Mouse (Mus musculus): ENCODE results near the gene Grik4. TPM values are rescaled to one million over a fixed set of nuclear protein-coding genes. Genes with fewer than 3 reads are reported as not detected.

The Grik4 gene
- total and polyA plus RNA-seq, 3 experiments = not detected

DNA sequence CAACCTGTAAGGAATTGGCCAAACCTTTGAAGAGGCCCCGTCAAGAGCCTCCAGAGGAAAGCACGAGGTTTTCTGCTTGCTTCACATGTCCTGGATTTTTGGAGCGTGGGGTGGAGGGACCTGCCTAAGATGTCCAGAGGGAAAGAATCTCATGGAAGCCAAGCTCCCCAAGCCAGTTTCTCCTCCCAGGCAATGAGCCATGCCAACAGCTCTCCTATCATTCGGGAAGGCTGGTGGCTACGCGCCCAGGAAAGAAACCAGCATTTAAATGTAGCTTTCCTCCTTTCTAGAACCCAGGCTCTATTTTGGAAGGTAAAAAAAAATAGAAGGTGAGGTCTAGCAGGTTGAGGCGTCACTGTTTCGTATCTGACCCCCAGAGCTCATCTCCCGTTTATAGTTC, 222.6 kb downstream of the Grik4 start:
- H3K4me3 ChIP-seq (replicated peaks in 1 of 3; ENCODE audit: low read depth in 2 of 3, low read length in 2 of 3, poor library complexity in 1 of 3) = no peak overlapping the region
- dilution Hi-C loops (cut with MboI; ENCODE audit: extremely low pct_ligation_motif_present, extremely low pct_unique_long_range_greater_than_20kb, low sequenced_read_pairs) = no loop called here
- in situ Hi-C loops (cut with MboI; ENCODE audit: low pct_ligation_motif_present, low pct_unique_long_range_greater_than_20kb, low sequenced_read_pairs) = no loop called here
- no peak for TF ChIP-seq JUN (IDR thresholded peaks at IDR 0.05; ENCODE audit: insufficient read depth, low read depth, low read length)
- no peak for TF ChIP-seq MAFK (IDR thresholded peaks at IDR 0.05; ENCODE audit: insufficient replicate concordance, low read length)
- TF ChIP-seq RAD21 (IDR thresholded peaks at IDR 0.05; ENCODE audit: low read depth, low read length) = no peak
- H3K36me3 ChIP-seq (replicated peaks in 1 of 2; ENCODE audit: control insufficient read depth in 1 of 2, insufficient read depth in 1 of 2, low read length in 1 of 2) = no peaks in the 10 kb centered on the region
- H3K79me2 ChIP-seq (replicated peaks; ENCODE audit: control insufficient read depth, extremely low read depth, insufficient read depth, poor library complexity, severe bottlenecking) = no peaks in the 10 kb centered on the region
- H3K27ac ChIP-seq (ENCODE audit: insufficient read depth, low read depth) = no peak overlapping the region
- no peak overlapping the region for H3K9ac ChIP-seq (ENCODE audit: insufficient read depth, low read depth)
- peaks cover 3 to 7% of the 10 kb centered on the region in 2 experiments; a peak in 2 of 4 replicates for H3K4me1 ChIP-seq (ENCODE audit: control insufficient read depth in 1 of 2, insufficient read depth in 2 of 2)
- peaks cover 88% of the 10 kb centered on the region for H3K27me3 ChIP-seq (replicated peaks)
- no peak overlapping the region for H3K4me2 ChIP-seq (ENCODE audit: insufficient read depth, low read depth, poor library complexity, severe bottlenecking)
- DNase-seq (ENCODE audit: extremely low read depth) = no peak
- H3K9me3 ChIP-seq (replicated peaks; ENCODE audit: low read length) = no peaks in the 10 kb centered on the region

GRCm38 (mm10) chr9:42721146-42721545, 223.1 kb downstream of the Grik4 start:
- dilution Hi-C loops (cut with MboI; ENCODE audit: extremely low pct_ligation_motif_present, extremely low pct_unique_long_range_greater_than_20kb, low sequenced_read_pairs) = no loop called here
- Histone ChIP-seq H3K36me3 (replicated peaks in 1 of 2; ENCODE audit: control insufficient read depth in 1 of 2, insufficient read depth in 1 of 2, low read length in 1 of 2) (no peaks in the 10 kb centered on the region), H3K9ac (ENCODE audit: insufficient read depth, low read depth) (no peak overlapping the region), H3K4me3 (replicated peaks in 1 of 3; ENCODE audit: low read depth in 2 of 3, low read length in 2 of 3, poor library complexity in 1 of 3) (no peak overlapping the region), H3K9me3 (replicated peaks; ENCODE audit: low read length) (no peaks in the 10 kb centered on the region), H3K27ac (ENCODE audit: insufficient read depth, low read depth) (no peak overlapping the region), H3K79me2 (replicated peaks; ENCODE audit: control insufficient read depth, extremely low read depth, insufficient read depth, poor library complexity, severe bottlenecking) (no peaks in the 10 kb centered on the region), H3K4me1 (ENCODE audit: control insufficient read depth in 1 of 2, insufficient read depth in 2 of 2) (peaks cover 3 to 7% of the 10 kb centered on the region in 2 experiments; a peak in 2 of 4 replicates), H3K4me2 (ENCODE audit: insufficient read depth, low read depth, poor library complexity, severe bottlenecking) (no peak overlapping the region), H3K27me3 (replicated peaks) (peaks cover 88% of the 10 kb centered on the region)
- TF ChIP-seq POLR2AphosphoS2 (IDR thresholded peaks at IDR 0.05; ENCODE audit: low read depth, low read length) (no peak), MAX (IDR thresholded peaks at IDR 0.05; ENCODE audit: low read length) (no peak), UBTF (IDR thresholded peaks at IDR 0.05; ENCODE audit: low read depth, low read length) (no peak), USF2 (conservative IDR thresholded peaks at IDR 0.05; ENCODE audit: low read depth, low read length) (no peak), PAX5 (IDR thresholded peaks at IDR 0.05; ENCODE audit: low read length) (no peak), MAFK (IDR thresholded peaks at IDR 0.05; ENCODE audit: insufficient replicate concordance, low read length) (no peak), E2F4 (IDR thresholded peaks at IDR 0.05; ENCODE audit: insufficient replicate concordance, low read depth, low read length) (no peak), CTCF (conservative IDR thresholded peaks at IDR 0.05 in 1 of 2, IDR thresholded peaks at IDR 0.05 in 1 of 2; ENCODE audit: low read depth in 2 of 2, low read length in 2 of 2) (no peak), BHLHE40 (IDR thresholded peaks at IDR 0.05; ENCODE audit: low read depth, low read length) (no peak), HCFC1 (IDR thresholded peaks at IDR 0.05; ENCODE audit: low read depth, low read length) (no peak), ZNF384 (IDR thresholded peaks at IDR 0.05; ENCODE audit: low read depth, low read length) (no peak), MEF2A (IDR thresholded peaks at IDR 0.05; ENCODE audit: borderline replicate concordance, low read depth, low read length) (no peak)
- in situ Hi-C loops (cut with MboI; ENCODE audit: low pct_ligation_motif_present, low pct_unique_long_range_greater_than_20kb, low sequenced_read_pairs) = no loop called here
- no peak for DNase-seq (ENCODE audit: extremely low read depth)

DNA sequence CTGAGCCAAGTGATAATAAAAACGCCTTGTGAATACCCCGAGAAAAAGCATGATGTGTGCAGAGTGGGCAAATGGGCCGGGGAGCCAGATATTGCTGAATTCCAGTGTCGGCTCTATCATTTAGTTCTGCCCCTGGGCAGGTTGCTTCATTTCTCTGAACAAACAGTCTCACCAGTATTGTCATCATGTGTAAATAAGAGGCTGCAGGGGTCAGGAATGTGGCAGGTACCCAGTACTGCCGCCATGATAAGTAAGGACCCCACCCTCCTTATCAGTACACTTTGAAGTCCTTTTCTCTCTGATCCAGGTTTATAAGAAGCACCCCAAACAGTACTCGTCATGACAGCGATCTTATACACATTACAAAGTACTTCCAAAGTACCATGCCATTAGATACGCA, 230.4 kb downstream of the Grik4 start:
- Histone ChIP-seq H3K27me3 (replicated peaks) (peaks cover 88% of the 10 kb centered on the region), H3K4me3 (replicated peaks in 1 of 3; ENCODE audit: low read depth in 2 of 3, low read length in 2 of 3, poor library complexity in 1 of 3) (no peak overlapping the region), H3K79me2 (replicated peaks; ENCODE audit: control insufficient read depth, extremely low read depth, insufficient read depth, poor library complexity, severe bottlenecking) (no peaks in the 10 kb centered on the region), H3K4me1 (ENCODE audit: control insufficient read depth in 1 of 2, insufficient read depth in 2 of 2) (no peaks in the 10 kb centered on the region), H3K36me3 (replicated peaks in 1 of 2; ENCODE audit: control insufficient read depth in 1 of 2, insufficient read depth in 1 of 2, low read length in 1 of 2) (no peaks in the 10 kb centered on the region), H3K27ac (ENCODE audit: insufficient read depth, low read depth) (no peak overlapping the region), H3K4me2 (ENCODE audit: insufficient read depth, low read depth, poor library complexity, severe bottlenecking) (no peak overlapping the region), H3K9ac (ENCODE audit: insufficient read depth, low read depth) (no peak overlapping the region), H3K9me3 (replicated peaks; ENCODE audit: low read length) (no peaks in the 10 kb centered on the region)
- TF ChIP-seq TCF12 (IDR thresholded peaks at IDR 0.05; ENCODE audit: low read depth, low read length) (no peak), KAT2A (IDR thresholded peaks at IDR 0.05; ENCODE audit: insufficient replicate concordance, low read length) (no peak), ELF1 (IDR thresholded peaks at IDR 0.05; ENCODE audit: low read depth, low read length) (no peak), MXI1 (IDR thresholded peaks at IDR 0.05; ENCODE audit: low read depth, low read length) (no peak), MAX (IDR thresholded peaks at IDR 0.05; ENCODE audit: low read length) (no peak)
- DNase-seq (ENCODE audit: extremely low read depth) = no peak
- in situ Hi-C loops (cut with MboI; ENCODE audit: low pct_ligation_motif_present, low pct_unique_long_range_greater_than_20kb, low sequenced_read_pairs) = no loop called here
- dilution Hi-C loops (cut with MboI; ENCODE audit: extremely low pct_ligation_motif_present, extremely low pct_unique_long_range_greater_than_20kb, low sequenced_read_pairs) = no loop called here

Data from CH12.LX (cell line).